Mouse (Mus musculus) liver, adult 2 months (tissue): ENCODE results near the gene Col6a3. TPM values are rescaled to one million over a fixed set of nuclear protein-coding genes. Genes with fewer than 3 reads are reported as not detected.

Experiments
- DNase-seq: peaks from one replicate; pipeline ENCODE4 v3.0.0-alpha.2; 2011; ENCODE audit warnings: low read depth, low spot score; ENCODE audit errors: extremely low read depth
- H3K27ac ChIP-seq: fragments of 200-500 bp; replicated peaks from 2 replicates; pipeline ENCODE4 v1.5.1; 2012; ENCODE audit warnings: low read depth, mild to moderate bottlenecking, control low read depth, inconsistent platforms, low read length; ENCODE audit not compliant: insufficient read depth
- H3K27me3 ChIP-seq: fragments of 200-500 bp; 2 replicates; pipeline ENCODE4 v1.6.1; 2012; ENCODE audit warnings: mild to moderate bottlenecking, moderate library complexity, low read length, inconsistent platforms; ENCODE audit not compliant: control insufficient read depth, insufficient read depth
- H3K36me3 ChIP-seq: fragments of 200-500 bp; 2 replicates; pipeline ENCODE4 v1.6.1; 2012; ENCODE audit warnings: low read length, inconsistent platforms; ENCODE audit not compliant: control insufficient read depth, insufficient read depth
- H3K4me1 ChIP-seq: fragments of 200-500 bp; 2 replicates; pipeline ENCODE4 v1.6.1; 2011; ENCODE audit warnings: low read length; ENCODE audit not compliant: control insufficient read depth, insufficient read depth
- H3K4me3 ChIP-seq: fragments of 200-500 bp; 2 replicates; pipeline ENCODE4 v1.5.1; 2011; ENCODE audit warnings: low read depth, mild to moderate bottlenecking, control low read depth, low read length, moderate library complexity; ENCODE audit not compliant: insufficient read depth
- H3K79me2 ChIP-seq: fragments of 200-500 bp; 2 replicates; pipeline ENCODE4 v1.6.1; 2012; ENCODE audit warnings: inconsistent platforms, mild to moderate bottlenecking, low read length, moderate library complexity; ENCODE audit not compliant: control insufficient read depth, insufficient read depth
- H3K9ac ChIP-seq: fragments of 200-500 bp; 2 replicates; pipeline ENCODE4 v1.6.1; 2012; ENCODE audit warnings: low read depth, mild to moderate bottlenecking, control low read depth, inconsistent platforms, low read length
- CTCF ChIP-seq: fragments of 200-500 bp; IDR thresholded peaks from 2 replicates; pipeline ENCODE4 v1.5.1; 2011; ENCODE audit warnings: low read depth, low read length, control low read depth
- POLR2A ChIP-seq: fragments of 200-500 bp; IDR thresholded peaks from 2 replicates; pipeline ENCODE4 v1.6.1; 2011; ENCODE audit warnings: low read length, control low read depth; ENCODE audit not compliant: insufficient read depth; ENCODE audit errors: extremely low read depth
- WGBS: fragments of 180-500 bp; shearing (Covaris S2); methylation state at CpG from one replicate; pipeline ENCODE4 v1.1.7; 2018; 5-methylcytosine and 5-hydroxymethylcytosine counted together
- polyA plus RNA-seq: library from polyadenylated mRNA; depleted of rRNA; stranded (reverse); fragments of >200 nt; gene quantifications from 2 replicates; pipeline ENCODE4 v1.2.3, GENCODE M21; 2012
- total RNA-seq: library from RNA; depleted of rRNA; stranded (reverse); fragments of >200 nt; gene quantifications from 2 replicates; pipeline ENCODE4 v1.2.3, GENCODE M21; 2014

Col6a3 gene
- total and polyA plus RNA-seq, 2 experiments: 2.1 to 5.5 TPM

GRCm38 (mm10) chr1:90840250-90840649, 3.5 kb downstream of the Col6a3 start:
- H3K36me3 ChIP-seq: no peaks in the 10 kb centered on the region
- no peaks in the 10 kb centered on the region for H3K27me3 ChIP-seq
- no peaks in the 10 kb centered on the region for H3K79me2 ChIP-seq
- no peak overlapping the region for H3K4me3 ChIP-seq
- H3K27ac ChIP-seq: no peak overlapping the region
- H3K4me1 ChIP-seq: no peaks in the 10 kb centered on the region
- no peak for DNase-seq
- no peak overlapping the region for H3K9ac ChIP-seq
- WGBS: 10% methylated on average over 4 of the region's 4 CpGs
- no peak for TF ChIP-seq POLR2A
- peak; percentile 43; the same call in 1 of the 2 replicates for TF ChIP-seq CTCF

- Histone ChIP-seq H3K4me1 (no peaks in the 10 kb centered on the region), H3K27me3 (no peaks in the 10 kb centered on the region), H3K27ac (no peak overlapping the region), H3K9ac (no peak overlapping the region), H3K4me3 (no peak overlapping the region), H3K79me2 (no peaks in the 10 kb centered on the region), H3K36me3 (no peaks in the 10 kb centered on the region)
- 80% methylated on average over 4 of the region's 4 CpGs for WGBS
- DNase-seq: no peak
- TF ChIP-seq CTCF (no peak), POLR2A (no peak)
These were observed 5.1 kb downstream of the Col6a3 start for GRCm38 (mm10) chr1:90838657-90839056.

GRCm38 (mm10) chr1:90838221-90838620, 5.5 kb downstream of the Col6a3 start:
- TF ChIP-seq POLR2A: no peak
- no peak for TF ChIP-seq CTCF
- H3K9ac ChIP-seq: no peak overlapping the region
- H3K79me2 ChIP-seq: no peaks in the 10 kb centered on the region
- no peak overlapping the region for H3K27ac ChIP-seq
- no peaks in the 10 kb centered on the region for H3K27me3 ChIP-seq
- H3K36me3 ChIP-seq: no peaks in the 10 kb centered on the region
- 72% methylated on average over 12 of the region's 12 CpGs for WGBS
- no peaks in the 10 kb centered on the region for H3K4me1 ChIP-seq
- DNase-seq: peak; percentile 7
- no peak overlapping the region for H3K4me3 ChIP-seq

GRCm38 (mm10) chr1:90836178-90836740, 7.5 kb downstream of the Col6a3 start:
- H3K9ac ChIP-seq: no peak overlapping the region
- H3K4me3 ChIP-seq: no peak overlapping the region
- 69% methylated on average over 5 of the region's 5 CpGs for WGBS
- H3K27ac ChIP-seq: no peak overlapping the region
- DNase-seq: no peak
- no peak for TF ChIP-seq CTCF
- no peak for TF ChIP-seq POLR2A
- H3K79me2 ChIP-seq: no peaks in the 10 kb centered on the region
- no peaks in the 10 kb centered on the region for H3K4me1 ChIP-seq
- no peaks in the 10 kb centered on the region for H3K36me3 ChIP-seq
- no peaks in the 10 kb centered on the region for H3K27me3 ChIP-seq

GRCm38 (mm10) chr1:90834701-90835100, 9.1 kb downstream of the Col6a3 start:
- no peak overlapping the region for H3K9ac ChIP-seq
- no peak overlapping the region for H3K27ac ChIP-seq
- H3K79me2 ChIP-seq: no peaks in the 10 kb centered on the region
- DNase-seq: no peak
- no peaks in the 10 kb centered on the region for H3K27me3 ChIP-seq
- H3K4me1 ChIP-seq: no peaks in the 10 kb centered on the region
- H3K4me3 ChIP-seq: no peak overlapping the region
- WGBS: 59% methylated on average over 6 of the region's 6 CpGs
- H3K36me3 ChIP-seq: no peaks in the 10 kb centered on the region
- TF ChIP-seq CTCF (no peak), POLR2A (no peak)

- H3K79me2 ChIP-seq: no peaks in the 10 kb centered on the region
- H3K4me3 ChIP-seq: no peak overlapping the region
- TF ChIP-seq POLR2A (no peak), CTCF (no peak)
- WGBS: 60% methylated on average over 6 of the region's 6 CpGs
- DNase-seq: no peak
- H3K9ac ChIP-seq: no peak overlapping the region
- H3K36me3 ChIP-seq: no peaks in the 10 kb centered on the region
- H3K27ac ChIP-seq: no peak overlapping the region
- no peaks in the 10 kb centered on the region for H3K4me1 ChIP-seq
- H3K27me3 ChIP-seq: no peaks in the 10 kb centered on the region
These were observed 13.8 kb downstream of the Col6a3 start for GRCm38 (mm10) chr1:90830006-90830405.
